Mouse (Mus musculus) erythroblast, adult 5-6 weeks (primary cell): ENCODE data around the gene Taf13. TPM values are rescaled to one million over a fixed set of nuclear protein-coding genes. Genes with fewer than 3 reads are reported as not detected.
"Not testable (repeated sequence)": the region's sequence is repeated elsewhere in the genome, so short reads cannot be mapped to it uniquely, and the experiment has no call there.

Source experiments
- ATAC-seq: replicated peaks from 2 replicates; pipeline ENCODE4 v1.8.0; 2016; ENCODE audit warnings: moderate number of reproducible peaks, mild to moderate bottlenecking, moderate TSS enrichment, inconsistent platforms; ENCODE audit not compliant: poor library complexity, low FRiP score, severe bottlenecking
- total RNA-seq, 2 experiments: library from RNA; stranded (forward) in 1 of 2; stranded (reverse) in 1 of 2; fragments of 150-400 nt in 1 of 2; fragments of 200-764, 138-1000 nt in 1 of 2; gene quantifications; 2 replicates each; pipeline versions ENCODE4 v1.2.3 to v1.2.4; 2015 to 2017; ENCODE audit warnings: low replicate concordance in 2 of 2

The Taf13 gene
- total RNA-seq (2015; ENCODE audit: low replicate concordance) (2.9 and 3.5 TPM in 2 replicates), total RNA-seq (2017; ENCODE audit: low replicate concordance) (4.7 and 14.1 TPM in 2 replicates)

- peak; percentile 97 for ATAC-seq
These were observed at the start of gene Taf13 for GRCm38 (mm10) chr3:108571443-108572294. Taf13 (plus strand) TSS chr3:108571698.

- no peak for ATAC-seq
These were observed 48.1 kb upstream of the Taf13 start for GRCm38 (mm10) chr3:108523415-108523814.

- ATAC-seq, result no peak
These were observed 43.0 kb upstream of the Taf13 start for GRCm38 (mm10) chr3:108528489-108528888.

GRCm38 (mm10) chr3:108533114-108533885, 38.2 kb upstream of the Taf13 start:
- ATAC-seq, result no peak

GRCm38 (mm10) chr3:108533951-108534350, 37.5 kb upstream of the Taf13 start, which contains the start of gene 1700013F07Rik:
1700013F07Rik (plus strand) TSS chr3:108534150.
- no peak for ATAC-seq

GRCm38 (mm10) chr3:108535896-108536516, 35.5 kb upstream of the Taf13 start:
- no peak for ATAC-seq

- no peak for ATAC-seq
These were observed 34.8 kb upstream of the Taf13 start, which contains the start of gene 5330417C22Rik for GRCm38 (mm10) chr3:108536517-108537260. 5330417C22Rik (minus strand) TSS chr3:108536536.

- peak; percentile 89 for ATAC-seq
These were observed 34.2 kb upstream of the Taf13 start for GRCm38 (mm10) chr3:108537303-108537702.

- no peak for ATAC-seq
These were observed 29.2 kb upstream of the Taf13 start for GRCm38 (mm10) chr3:108542299-108542698.

GRCm38 (mm10) chr3:108554111-108554561, 17.4 kb upstream of the Taf13 start:
- peak; percentile 31 for ATAC-seq

- ATAC-seq, result peak; percentile 97
These were observed 16.7 kb upstream of the Taf13 start for GRCm38 (mm10) chr3:108554587-108555312.

- ATAC-seq, result no peak
These were observed 13.6 kb upstream of the Taf13 start for GRCm38 (mm10) chr3:108557888-108558287.

GRCm38 (mm10) chr3:108562133-108562730, 9.3 kb upstream of the Taf13 start, which contains the start of gene Tmem167b:
Tmem167b (minus strand) TSS chr3:108562466.
- ATAC-seq, result peak; percentile 90

GRCm38 (mm10) chr3:108562777-108563271, 8.7 kb upstream of the Taf13 start:
- peak; percentile 71 for ATAC-seq

- peak; percentile 65 for ATAC-seq
These were observed 8.2 kb upstream of the Taf13 start for GRCm38 (mm10) chr3:108563309-108563708.

GRCm38 (mm10) chr3:108567990-108568877, 3.3 kb upstream of the Taf13 start:
- no peak for ATAC-seq

GRCm38 (mm10) chr3:108569636-108570035, 1.9 kb upstream of the Taf13 start:
- not testable (repeated sequence) for ATAC-seq
